Mouse (Mus musculus) heart, postnatal 36 days (tissue): ENCODE data around the gene Slc22a14. TPM values are rescaled to one million over a fixed set of nuclear protein-coding genes. Genes with fewer than 3 reads are reported as not detected.
A peak's percentile ranks its signal among the peaks of the same experiment; 100 is the strongest.
"Not testable (repeated sequence)": the region's sequence is repeated elsewhere in the genome, so short reads cannot be mapped to it uniquely, and the experiment has no call there.

Experiments
- DNase-seq, 2 experiments: peaks; one replicate each; pipeline ENCODE4 v3.0.0; 2021 to 2022
- intact Hi-C: fragments of 180-260 bp; cut with DNase I; formaldehyde crosslinking; loops from one replicate; pipeline ENCODE4 v1.15.1; 2025
- total RNA-seq, 2 experiments: library from RNA; stranded (reverse); gene quantifications; 2 replicates each; pipeline ENCODE4 v1.2.3; 2021

Slc22a14 gene
- total RNA-seq, 2 experiments from 2014 or later, result 0.19 TPM; not detected in 1

DNA sequence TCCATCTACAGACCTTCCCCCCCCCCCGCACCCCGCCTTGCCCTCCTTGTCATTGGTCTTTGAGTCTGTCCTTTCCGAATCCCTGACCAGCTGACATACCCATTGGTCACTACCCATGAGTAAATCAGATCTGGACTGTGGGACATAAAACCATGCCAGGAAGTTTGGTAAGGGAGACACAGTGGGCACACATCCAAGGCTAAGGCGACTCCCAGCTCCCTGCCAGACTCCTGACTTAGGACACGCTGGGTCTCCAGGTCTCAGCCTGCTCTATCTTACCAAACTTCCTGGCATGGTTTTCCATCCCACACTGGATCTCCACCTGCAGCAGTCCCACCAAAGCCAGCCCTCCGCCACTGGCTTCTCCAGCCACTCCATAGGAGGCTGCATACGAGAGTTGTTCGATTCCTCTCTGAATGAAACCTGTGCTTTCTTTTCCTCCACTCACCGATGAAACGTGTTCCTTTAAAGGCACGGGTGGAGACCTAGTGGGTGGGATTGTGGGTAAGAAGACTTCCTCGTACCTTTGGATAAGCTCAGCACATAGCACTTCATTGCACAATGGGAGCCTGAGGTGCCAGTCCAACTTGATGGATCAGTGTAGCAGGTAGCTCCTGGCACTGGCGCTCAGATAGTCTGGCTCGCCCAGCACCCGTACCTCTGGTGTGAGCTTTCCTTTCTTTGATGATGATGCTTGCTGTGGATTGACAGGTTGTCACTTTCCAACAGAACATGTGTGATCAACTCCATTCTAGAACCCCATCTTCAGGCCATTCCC lies 35.0 kb downstream of the Slc22a14 start:
- intact Hi-C loops, result no loop called here
- DNase-seq, result no peak

DNA sequence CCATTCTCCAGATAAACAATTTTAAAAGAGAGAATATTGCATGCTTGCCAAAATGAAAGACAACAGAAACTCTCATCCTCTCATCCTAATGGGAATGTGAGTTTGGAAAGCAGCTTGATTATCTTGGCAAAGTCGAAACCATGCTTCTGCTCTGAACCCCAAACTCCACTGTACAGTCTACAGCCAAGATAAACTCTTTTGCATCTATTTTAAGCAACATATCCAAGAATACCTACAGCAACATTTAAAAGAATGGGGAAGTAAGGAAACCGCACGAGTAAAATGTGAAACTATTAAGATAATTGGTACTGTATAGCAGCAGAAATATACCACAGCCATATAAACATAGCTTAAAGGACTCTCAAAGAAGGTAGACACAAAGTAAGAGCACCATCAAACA lies 36.9 kb downstream of the Slc22a14 start:
- DNase-seq, result no peak
- intact Hi-C loops, result no loop called here

- intact Hi-C loops, result no loop called here
Measured at GRCm38 (mm10) chr9:119324130-119324529, 41.2 kb downstream of the Slc22a14 start.

GRCm38 (mm10) chr9:119323260-119323645 lies 42.1 kb downstream of the Slc22a14 start:
- no peak for DNase-seq
- intact Hi-C loops, result loop anchor here (1.0 kb wide), 1 partner anchor 17 kb away; no protein-coding TSS in a partner anchor

More at GRCm38 (mm10) chr9:119324130-119324529, 41.2 kb downstream of the Slc22a14 start:
- no peak for DNase-seq

GRCm38 (mm10) chr9:119322289-119323259 lies 42.8 kb downstream of the Slc22a14 start, which contains the start of gene Oxsr1:
Oxsr1 (minus strand) TSS chr9:119322427.
- intact Hi-C loops, result loop anchor here (1.0 kb wide), 1 partner anchor 18 kb away; no protein-coding TSS in a partner anchor
- peak; percentile 99 for DNase-seq

- DNase-seq, result no peak
- intact Hi-C loops, result no loop called here
Measured at GRCm38 (mm10) chr9:119321392-119322229, 43.7 kb downstream of the Slc22a14 start.

GRCm38 (mm10) chr9:119320946-119321345 lies 44.4 kb downstream of the Slc22a14 start:
- intact Hi-C loops, result no loop called here

GRCm38 (mm10) chr9:119320446-119320845 lies 44.9 kb downstream of the Slc22a14 start:
- DNase-seq, result no peak
- intact Hi-C loops, result no loop called here

More at GRCm38 (mm10) chr9:119320946-119321345, 44.4 kb downstream of the Slc22a14 start:
- DNase-seq, result no peak

DNA sequence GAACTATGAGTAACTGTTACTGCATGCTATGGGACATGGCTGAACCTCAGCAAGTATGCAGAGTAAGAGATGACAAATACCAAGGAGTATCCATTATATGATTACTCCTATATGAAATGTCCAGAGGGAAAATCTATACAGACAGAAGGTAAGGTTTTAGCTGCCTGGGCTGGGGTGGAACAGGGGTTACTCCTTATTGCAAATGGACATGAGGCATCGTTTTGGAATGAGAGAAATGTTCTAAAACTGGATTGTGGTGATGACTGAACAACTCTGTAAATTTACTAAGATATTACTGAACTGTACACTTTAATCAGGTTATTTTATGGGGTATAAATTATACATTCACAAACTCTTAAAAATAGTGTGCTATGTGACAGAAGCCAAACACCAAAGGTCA lies 46.5 kb downstream of the Slc22a14 start:
- intact Hi-C loops, result no loop called here
- DNase-seq, result no peak

DNA sequence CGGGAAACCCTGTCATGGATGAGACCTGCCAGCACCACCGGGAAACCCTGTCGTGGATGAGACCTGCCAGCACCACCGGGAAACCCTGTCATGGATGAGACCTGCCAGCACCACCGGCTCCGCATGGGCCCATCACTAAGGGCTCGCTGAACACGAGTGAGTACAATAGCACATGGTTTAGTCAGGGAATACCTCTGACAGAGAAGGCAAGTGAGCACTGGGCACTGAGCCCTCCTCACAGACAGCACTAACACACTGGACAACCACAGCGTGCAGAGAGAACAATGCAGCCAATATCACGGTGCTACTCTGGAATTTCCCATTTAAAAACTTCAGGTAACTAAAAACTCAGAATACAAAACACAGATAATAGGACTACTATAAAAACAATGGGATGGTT lies 52.3 kb downstream of the Slc22a14 start:
- intact Hi-C loops, result no loop called here
- no peak for DNase-seq

GRCm38 (mm10) chr9:119309067-119309466 lies 56.3 kb downstream of the Slc22a14 start:
- intact Hi-C loops, result no loop called here
- DNase-seq, result no peak

DNA sequence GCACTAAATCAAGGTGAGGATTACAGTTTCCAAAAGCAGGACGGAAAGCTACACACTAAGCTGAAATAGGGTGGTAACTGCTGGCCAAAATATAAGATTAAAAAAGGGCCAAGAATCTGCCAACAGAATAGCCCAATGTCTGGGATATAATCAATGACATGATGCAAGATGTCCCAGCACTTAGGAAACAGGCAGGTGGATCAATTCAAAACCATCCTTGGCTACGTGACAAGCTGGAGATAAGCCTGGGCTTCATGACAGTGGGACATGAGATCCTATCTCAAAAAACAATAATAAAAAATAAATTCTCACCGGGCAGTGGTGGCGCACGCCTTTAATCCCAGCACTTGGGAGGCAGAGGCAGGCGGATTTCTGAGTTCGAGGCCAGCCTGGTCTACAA lies 59.5 kb downstream of the Slc22a14 start:
- no peak for DNase-seq

DNA sequence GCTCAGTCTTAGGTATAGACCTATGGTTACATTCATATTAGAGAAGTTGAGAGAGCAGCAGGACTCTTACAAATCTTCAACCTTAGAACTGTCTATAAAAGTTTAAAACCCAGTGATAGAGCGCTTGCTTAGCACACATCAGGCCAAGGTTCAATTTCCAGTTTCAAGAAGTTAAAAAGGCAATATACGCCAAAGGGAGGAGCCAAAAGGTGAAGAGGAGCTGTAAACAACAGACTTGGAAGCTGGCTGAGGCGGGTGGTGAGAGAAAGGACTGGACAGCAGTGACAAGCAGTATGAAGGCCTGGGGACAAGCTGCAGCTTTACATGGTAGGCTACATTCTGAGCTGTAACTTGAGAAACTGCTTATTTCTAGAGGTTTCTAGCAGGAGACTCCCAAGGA lies 66.8 kb downstream of the Slc22a14 start:
- no peak for DNase-seq
- intact Hi-C loops, result no loop called here

More for the DNA sequence above, 59.5 kb downstream of the Slc22a14 start:
- intact Hi-C loops, result no loop called here

- no peak for DNase-seq
- intact Hi-C loops, result no loop called here
Measured at GRCm38 (mm10) chr9:119297696-119298095, 67.7 kb downstream of the Slc22a14 start.

GRCm38 (mm10) chr9:119290791-119291190 lies 74.6 kb downstream of the Slc22a14 start:
- intact Hi-C loops, result no loop called here
- DNase-seq, result no peak

DNA sequence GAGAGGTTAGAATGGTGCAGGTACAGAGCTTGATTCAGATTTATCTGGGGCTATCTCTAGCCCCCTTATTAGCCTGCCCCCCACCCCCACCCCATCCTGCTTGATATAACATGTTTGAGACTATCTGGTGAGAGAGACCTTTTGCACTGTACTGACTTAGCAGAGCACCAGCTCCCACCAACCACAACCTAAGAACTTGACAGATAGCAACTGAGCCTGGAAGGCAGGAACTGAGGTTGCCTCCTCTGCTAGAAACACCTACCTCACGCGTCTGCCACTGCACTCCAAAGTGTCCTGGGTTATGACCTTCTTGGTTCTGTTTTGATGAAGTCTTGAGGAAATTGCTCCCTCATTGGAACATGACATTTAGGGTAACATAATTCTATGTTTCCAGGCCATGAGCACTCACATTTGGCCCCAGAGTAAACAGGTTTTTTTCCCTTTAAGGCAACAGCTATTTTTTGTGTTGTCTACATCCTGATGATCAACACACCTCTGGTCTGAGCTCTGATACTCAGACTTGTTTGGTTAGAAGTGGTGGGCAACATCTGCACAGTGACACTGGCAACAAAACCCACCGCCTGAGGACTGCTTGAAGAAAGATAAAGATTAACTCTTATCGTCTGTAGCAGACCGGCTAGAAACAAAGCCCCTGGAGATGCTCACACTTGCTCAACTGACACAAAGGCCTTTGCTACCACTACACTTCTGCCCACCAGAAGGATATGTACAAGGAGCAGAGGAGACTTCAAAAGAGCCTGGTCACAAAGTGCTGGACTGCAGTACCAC lies 84.3 kb downstream of the Slc22a14 start:
- no peak for DNase-seq
- intact Hi-C loops, result no loop called here

GRCm38 (mm10) chr9:119278031-119278430 lies 87.3 kb downstream of the Slc22a14 start:
- DNase-seq, result no peak
- intact Hi-C loops, result loop anchor here (10.0 kb wide), 1 partner anchor 123 kb away; the partner anchor contains the start of genes Acaa1b and Gm47289

DNA sequence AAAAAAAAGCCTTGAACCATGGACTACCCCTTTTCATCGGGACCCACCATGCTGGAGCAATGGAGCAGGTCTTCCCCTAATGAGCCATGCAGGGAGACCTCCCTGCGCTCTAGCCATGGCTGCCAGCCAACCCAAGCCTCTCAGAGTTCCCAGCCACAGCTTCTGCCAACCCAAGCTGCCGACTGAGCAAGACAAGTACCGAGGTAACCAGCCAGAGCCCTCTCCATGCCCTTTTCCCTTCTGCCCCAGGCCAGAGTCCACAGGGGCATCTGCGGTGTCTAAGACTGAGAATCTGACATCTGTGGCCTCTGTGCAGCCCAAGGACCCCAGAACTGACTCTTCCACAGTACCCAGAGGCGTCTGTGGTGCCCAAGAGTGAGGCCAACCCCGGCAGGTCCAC lies 89.0 kb downstream of the Slc22a14 start:
- DNase-seq, result peak in 1 of 2 experiments; percentile 17
- intact Hi-C loops, result loop anchor here (10.0 kb wide), 1 partner anchor 122 kb away; the partner anchor contains the start of genes Acaa1b and Gm47289

DNA sequence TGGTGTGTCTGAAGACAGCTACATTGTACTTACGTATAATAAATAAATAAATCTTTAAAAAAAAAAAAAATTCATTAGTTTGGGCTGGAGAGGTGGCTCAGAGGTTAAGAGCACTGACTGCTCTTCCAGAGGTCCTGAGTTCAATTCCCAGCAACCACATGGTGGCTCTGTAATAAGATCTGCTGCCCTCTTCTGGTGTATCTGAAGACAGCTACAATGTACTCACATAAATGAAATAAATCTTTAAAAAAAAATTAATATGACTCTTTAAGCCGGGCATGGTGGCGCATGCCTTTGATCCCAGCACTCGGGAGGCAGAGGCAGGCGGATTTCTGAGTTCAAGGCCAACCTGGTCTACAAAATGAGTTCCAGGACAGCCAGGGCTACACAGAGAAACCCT lies 90.5 kb downstream of the Slc22a14 start:
- intact Hi-C loops, result loop anchor here (10.0 kb wide), 1 partner anchor 120 kb away; the partner anchor contains the start of genes Acaa1b and Gm47289
- not testable (repeated sequence) for DNase-seq
